Mouse (Mus musculus) lung, adult 2 months (tissue): ENCODE measurements at regions not wholly inside any gene's neighbourhood (a gene's known extent, or its start where the extent isn't known, plus 50 kb on each side); places are given as distances from the start of the nearest gene placed in this dataset.

Experiments
- DNase-seq: peaks from one replicate; pipeline ENCODE4 v3.0.0; 2022
- H3K4me1 ChIP-seq: fragments of 200-500 bp; 2 replicates; pipeline ENCODE4 v1.6.1; 2011; ENCODE audit warnings: low read length; ENCODE audit not compliant: control insufficient read depth, insufficient read depth
- H3K4me3 ChIP-seq: fragments of 200-500 bp; replicated peaks from 2 replicates; pipeline ENCODE3; 2011; ENCODE audit warnings: low read depth, mild to moderate bottlenecking, control low read depth, low read length; ENCODE audit errors: extremely low read depth
- CTCF ChIP-seq: fragments of 200-500 bp; IDR thresholded peaks from 2 replicates; pipeline ENCODE4 v1.5.1; 2011; ENCODE audit warnings: mild to moderate bottlenecking, low read length, control low read depth; ENCODE audit not compliant: insufficient read depth
- POLR2A ChIP-seq: fragments of 200-500 bp; IDR thresholded peaks from 2 replicates; pipeline ENCODE4 v1.6.1; 2011; ENCODE audit warnings: low read depth, mild to moderate bottlenecking, control low read depth, low read length, borderline replicate concordance; ENCODE audit errors: extremely low read depth
- WGBS: fragments of 180-500 bp; shearing (Covaris S2); methylation state at CpG from one replicate; pipeline ENCODE4 v1.1.7; 2018; 5-methylcytosine and 5-hydroxymethylcytosine counted together

- TF ChIP-seq POLR2A (no peak), CTCF (no peak)
- WGBS, result 84% methylated on average over 3 of the region's 3 CpGs
- no peak overlapping the region for H3K4me3 ChIP-seq
- no peak for DNase-seq
- H3K4me1 ChIP-seq, result no peaks in the 10 kb centered on the region
Measured at GRCm38 (mm10) chr2:48563636-48564035, 250.3 kb upstream of the Acvr2a start.

GRCm38 (mm10) chr2:48564170-48564569 lies 249.7 kb upstream of the Acvr2a start:
- DNase-seq, result no peak
- no peak overlapping the region for H3K4me3 ChIP-seq
- WGBS, result 82% methylated on average over 4 of the region's 4 CpGs
- TF ChIP-seq POLR2A (no peak), CTCF (no peak)
- H3K4me1 ChIP-seq, result no peaks in the 10 kb centered on the region

GRCm38 (mm10) chr2:48567871-48568270 lies 246.0 kb upstream of the Acvr2a start:
- DNase-seq, result no peak
- TF ChIP-seq CTCF (no peak), POLR2A (no peak)
- Histone ChIP-seq H3K4me1 (no peaks in the 10 kb centered on the region), H3K4me3 (no peak overlapping the region)
- 70% methylated on average over 6 of the region's 6 CpGs for WGBS

GRCm38 (mm10) chr2:48586162-48586830 lies 227.6 kb upstream of the Acvr2a start:
- no peak for TF ChIP-seq CTCF
- no peak for TF ChIP-seq POLR2A
- 70% methylated on average over 7 of the region's 7 CpGs for WGBS
- Histone ChIP-seq H3K4me1 (no peaks in the 10 kb centered on the region), H3K4me3 (no peak overlapping the region)
- no peak for DNase-seq

- no peaks in the 10 kb centered on the region for H3K4me1 ChIP-seq
- no peak overlapping the region for H3K4me3 ChIP-seq
- TF ChIP-seq CTCF (no peak), POLR2A (no peak)
- 79% methylated on average over 4 of the region's 4 CpGs for WGBS
- no peak for DNase-seq
Measured at GRCm38 (mm10) chr2:48586831-48587169, 227.1 kb upstream of the Acvr2a start.

GRCm38 (mm10) chr2:48589709-48590108 lies 224.2 kb upstream of the Acvr2a start:
- H3K4me3 ChIP-seq, result no peak overlapping the region
- no peaks in the 10 kb centered on the region for H3K4me1 ChIP-seq
- no peak for DNase-seq
- no peak for TF ChIP-seq POLR2A
- TF ChIP-seq CTCF, result no peak

GRCm38 (mm10) chr2:48597793-48598583 lies 215.9 kb upstream of the Acvr2a start:
- H3K4me1 ChIP-seq, result no peaks in the 10 kb centered on the region
- 84% methylated on average over 5 of the region's 5 CpGs for WGBS
- no peak for DNase-seq
- TF ChIP-seq CTCF, result no peak
- no peak for TF ChIP-seq POLR2A
- no peak overlapping the region for H3K4me3 ChIP-seq

- no peak overlapping the region for H3K4me3 ChIP-seq
- WGBS, result 88% methylated on average over 5 of the region's 5 CpGs
- no peaks in the 10 kb centered on the region for H3K4me1 ChIP-seq
- no peak for DNase-seq
- TF ChIP-seq POLR2A, result no peak
- no peak for TF ChIP-seq CTCF
Measured at GRCm38 (mm10) chr2:48599367-48599766, 214.5 kb upstream of the Acvr2a start.

GRCm38 (mm10) chr2:48601855-48602254 lies 212.1 kb upstream of the Acvr2a start:
- TF ChIP-seq CTCF (no peak), POLR2A (no peak)
- Histone ChIP-seq H3K4me1 (no peaks in the 10 kb centered on the region), H3K4me3 (no peak overlapping the region)
- no peak for DNase-seq
- 80% methylated on average over 8 of the region's 8 CpGs for WGBS

- Histone ChIP-seq H3K4me3 (no peak overlapping the region), H3K4me1 (no peaks in the 10 kb centered on the region)
- DNase-seq, result no peak
- WGBS, result 85% methylated on average over 3 of the region's 3 CpGs
- TF ChIP-seq POLR2A, result no peak
- TF ChIP-seq CTCF, result no peak
Measured at GRCm38 (mm10) chr2:48609466-48609865, 204.4 kb upstream of the Acvr2a start.
